Mouse (Mus musculus): ENCODE data around the gene Chia1. TPM values are rescaled to one million over a fixed set of nuclear protein-coding genes. Genes with fewer than 3 reads are reported as not detected.
"Not testable (repeated sequence)": the region's sequence is repeated elsewhere in the genome, so short reads cannot be mapped to it uniquely, and the experiment has no call there.

The Chia1 gene
- total RNA-seq (2015; ENCODE audit: low replicate concordance) = not detected in 2 replicates
- total RNA-seq (2017; ENCODE audit: low replicate concordance) = not detected in 2 replicates

DNA sequence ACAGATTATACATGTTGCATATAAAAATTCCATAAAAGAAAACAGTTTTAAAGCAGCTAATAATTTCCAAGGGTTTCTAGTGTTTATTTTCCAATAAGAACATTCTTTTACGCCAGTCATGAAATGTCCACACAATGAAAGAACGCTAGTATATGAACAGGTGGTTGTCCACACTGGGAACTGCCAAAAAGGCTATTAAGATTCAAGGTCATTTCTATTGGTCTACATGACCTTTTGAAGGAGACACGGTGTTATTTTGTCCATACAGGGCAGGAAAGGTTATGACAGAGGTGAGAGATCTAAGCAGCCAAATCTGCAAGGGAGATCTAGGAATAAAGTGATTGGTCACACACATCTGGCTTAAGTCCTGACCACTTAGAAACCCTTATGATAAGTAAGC lies at the start of gene Chia1:
Chia1 (plus strand) TSS at position 301 of the 400 bp plus-strand sequence.
- ATAC-seq (replicated peaks; ENCODE audit: low FRiP score, poor library complexity, severe bottlenecking) = no peak

DNA sequence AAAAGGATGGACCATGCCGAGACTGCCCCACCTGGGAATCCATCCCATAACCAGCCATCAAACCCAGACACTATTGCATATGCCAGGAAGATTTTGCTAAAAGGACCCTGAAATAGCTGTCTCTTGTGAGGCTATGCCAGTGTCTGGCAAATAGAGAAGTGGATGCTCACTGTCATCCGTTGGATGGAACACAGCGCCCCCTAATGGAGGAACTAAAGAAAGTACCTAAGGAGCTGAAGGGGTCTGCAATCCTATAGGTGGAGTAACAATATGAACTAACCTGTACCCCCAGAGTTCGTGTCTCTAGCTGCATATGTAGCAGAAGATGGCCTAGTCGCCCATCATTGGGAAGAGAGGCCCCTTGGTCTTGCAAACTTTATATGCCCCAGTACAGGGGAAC lies 45.3 kb upstream of the Chia1 start:
- ATAC-seq (replicated peaks; ENCODE audit: low FRiP score, poor library complexity, severe bottlenecking) = not testable (repeated sequence)

- ATAC-seq (replicated peaks; ENCODE audit: low FRiP score, poor library complexity, severe bottlenecking) = no peak
Measured at GRCm38 (mm10) chr3:106070994-106071393, 42.0 kb upstream of the Chia1 start.

GRCm38 (mm10) chr3:106074824-106075223 lies 38.2 kb upstream of the Chia1 start:
- no peak for ATAC-seq (replicated peaks; ENCODE audit: low FRiP score, poor library complexity, severe bottlenecking)

- no peak for ATAC-seq (replicated peaks; ENCODE audit: low FRiP score, poor library complexity, severe bottlenecking)
Measured at GRCm38 (mm10) chr3:106126999-106127398, 14.0 kb downstream of the Chia1 start.

DNA sequence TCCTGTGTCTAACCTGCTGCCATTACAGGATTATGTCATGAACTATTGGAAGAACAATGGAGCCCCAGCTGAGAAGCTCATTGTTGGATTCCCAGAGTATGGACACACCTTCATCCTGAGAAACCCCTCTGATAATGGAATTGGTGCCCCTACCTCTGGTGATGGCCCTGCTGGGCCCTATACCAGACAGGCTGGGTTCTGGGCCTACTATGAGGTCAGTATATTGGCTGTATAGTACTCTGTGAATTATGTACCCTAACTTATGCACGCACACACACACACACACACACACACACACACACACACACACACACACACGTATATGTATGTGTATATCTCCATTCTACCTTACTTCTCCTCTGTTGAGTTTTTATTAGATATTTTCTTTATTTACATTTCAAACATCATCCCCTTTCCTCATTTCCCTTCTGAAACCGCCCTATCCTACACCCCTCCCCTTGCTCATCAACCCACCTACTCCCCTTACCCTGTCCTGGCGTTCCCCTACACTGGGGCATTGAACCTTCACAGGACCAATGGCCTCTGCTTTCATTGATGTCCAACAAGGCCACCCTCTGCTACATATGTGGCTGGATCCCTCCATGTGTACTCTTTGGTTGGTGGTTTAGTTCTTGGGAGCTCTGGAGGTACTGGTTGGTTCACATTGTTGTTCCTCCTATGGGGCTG lies 15.9 kb downstream of the Chia1 start:
- ATAC-seq (replicated peaks; ENCODE audit: low FRiP score, poor library complexity, severe bottlenecking) = no peak

DNA sequence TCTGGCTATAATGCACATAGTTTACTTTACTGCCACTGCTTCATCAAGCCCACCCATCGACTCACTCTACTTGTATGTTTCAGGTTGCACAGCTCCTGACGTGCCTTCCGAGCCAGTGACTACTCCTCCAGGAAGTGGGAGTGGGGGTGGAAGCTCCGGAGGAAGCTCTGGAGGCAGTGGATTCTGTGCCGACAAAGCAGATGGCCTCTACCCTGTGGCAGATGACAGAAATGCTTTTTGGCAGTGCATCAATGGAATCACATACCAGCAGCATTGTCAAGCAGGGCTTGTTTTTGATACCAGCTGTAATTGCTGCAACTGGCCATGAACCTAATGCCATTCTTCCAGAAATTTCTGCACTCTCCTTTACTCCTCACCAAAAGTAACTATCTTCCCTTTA lies 18.7 kb downstream of the Chia1 start:
- ATAC-seq (replicated peaks; ENCODE audit: low FRiP score, poor library complexity, severe bottlenecking) = no peak

DNA sequence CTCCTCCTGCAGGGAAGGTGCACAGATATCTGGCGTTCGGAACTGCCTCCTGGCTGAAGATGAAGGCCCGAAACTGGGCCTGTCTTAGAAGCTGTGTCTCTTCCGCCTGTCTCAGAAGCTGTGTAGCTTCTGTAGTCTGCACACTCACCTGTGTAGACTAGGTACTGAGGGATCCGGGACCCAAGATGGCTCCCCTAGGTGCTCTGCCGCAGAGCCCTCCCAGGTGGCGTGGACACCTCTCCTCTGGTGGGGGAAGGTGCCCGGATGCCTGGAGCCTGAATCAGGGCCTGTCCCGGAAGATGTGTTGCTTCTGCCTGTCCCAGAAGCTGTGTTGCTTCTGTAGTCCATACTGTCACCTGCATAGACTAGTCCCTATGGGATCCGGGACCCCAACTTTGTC lies 31.1 kb downstream of the Chia1 start:
- peak; percentile 30; the same call in 1 of the 2 replicates for ATAC-seq (replicated peaks; ENCODE audit: low FRiP score, poor library complexity, severe bottlenecking)

DNA sequence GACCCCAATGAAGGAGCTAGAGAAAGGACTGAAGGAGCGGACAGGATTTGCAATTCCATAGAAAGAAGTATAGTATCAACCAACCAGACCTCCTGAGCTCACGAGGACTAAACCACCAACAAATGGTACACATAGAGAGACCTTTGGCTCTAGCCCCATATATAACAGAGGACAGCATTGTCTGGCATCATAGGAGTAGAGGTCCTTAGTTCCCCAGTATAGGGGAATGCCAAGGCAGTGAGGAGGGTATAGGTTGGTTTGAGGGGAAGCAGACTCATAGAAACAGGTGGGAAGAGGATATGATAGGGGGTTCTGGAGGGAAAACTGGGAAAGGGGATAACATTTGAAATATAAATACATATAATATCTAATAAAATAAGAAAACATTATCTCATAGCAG lies 41.4 kb downstream of the Chia1 start:
- ATAC-seq (replicated peaks; ENCODE audit: low FRiP score, poor library complexity, severe bottlenecking) = no peak

- ATAC-seq (replicated peaks; ENCODE audit: low FRiP score, poor library complexity, severe bottlenecking) = no peak
Measured at GRCm38 (mm10) chr3:106167464-106167863, 54.4 kb downstream of the Chia1 start, which contains the start of gene Chil3. Gene Chil3 (minus strand): TSS chr3:106167564.

DNA sequence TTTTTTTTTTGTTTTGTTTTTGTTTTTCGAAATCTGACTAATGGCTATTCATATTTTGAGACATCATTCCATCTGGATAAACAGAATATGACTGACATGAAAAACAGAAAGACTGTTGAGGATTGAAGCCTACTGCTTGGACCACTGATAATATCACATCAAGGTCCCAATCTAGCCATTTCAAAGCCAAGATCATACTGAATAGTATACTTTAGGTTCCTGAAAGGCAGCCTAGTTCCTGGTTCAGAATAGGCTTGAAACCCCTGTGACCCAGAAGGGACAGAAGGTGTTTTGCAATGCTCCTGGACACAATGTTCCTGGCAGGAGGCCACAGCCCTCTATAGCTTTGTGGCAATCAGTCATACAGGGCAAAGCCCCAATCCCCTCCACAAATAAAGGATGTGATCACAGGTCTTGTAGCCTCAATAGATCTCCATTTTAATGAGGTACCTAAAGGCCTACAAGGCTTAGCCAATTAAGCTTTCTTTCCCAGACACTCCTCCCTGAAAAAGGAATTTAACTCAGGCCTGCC lies 57.6 kb downstream of the Chia1 start:
- ATAC-seq (replicated peaks; ENCODE audit: low FRiP score, poor library complexity, severe bottlenecking) = no peak

GRCm38 (mm10) chr3:106171135-106171731 lies 58.2 kb downstream of the Chia1 start:
- ATAC-seq (replicated peaks; ENCODE audit: low FRiP score, poor library complexity, severe bottlenecking) = no peak

DNA sequence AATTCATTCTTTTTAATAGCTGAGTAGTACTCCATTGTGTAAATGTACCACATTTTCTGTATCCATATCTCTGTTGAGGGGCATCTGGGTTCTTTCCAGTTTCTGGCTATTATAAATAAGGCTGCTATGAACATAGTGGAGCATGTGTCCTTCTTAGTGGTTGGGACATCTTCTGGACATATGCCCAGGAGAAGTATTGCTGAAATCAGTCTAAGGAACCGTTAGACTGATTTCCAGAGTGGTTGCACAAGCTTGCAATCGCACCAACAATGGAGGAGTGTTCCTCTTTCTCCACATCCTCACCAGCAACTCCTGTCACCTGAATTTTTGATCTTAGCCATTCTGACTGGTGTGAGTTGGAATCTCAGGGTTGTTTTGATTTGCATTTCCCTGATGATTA lies 59.5 kb downstream of the Chia1 start:
- ATAC-seq (replicated peaks; ENCODE audit: low FRiP score, poor library complexity, severe bottlenecking) = not testable (repeated sequence)

- not testable (repeated sequence) for ATAC-seq (replicated peaks; ENCODE audit: low FRiP score, poor library complexity, severe bottlenecking)
Measured at GRCm38 (mm10) chr3:106174971-106175370, 61.9 kb downstream of the Chia1 start.

GRCm38 (mm10) chr3:106177509-106178189 lies 64.6 kb downstream of the Chia1 start:
- ATAC-seq (replicated peaks; ENCODE audit: low FRiP score, poor library complexity, severe bottlenecking) = no peak

Other genes with a start within 250 kb of the Chia1 start
- gene Adora3, start 242.4 kb upstream of the Chia1 start, total RNA-seq (2015; ENCODE audit: low replicate concordance) = 1.1 TPM in 1 of 2 replicates, not detected in the other
- not detected in 2 replicates for gene Adora3, start 242.4 kb upstream of the Chia1 start, total RNA-seq (2017; ENCODE audit: low replicate concordance)
- not detected in 2 replicates for gene Tmigd3, start 242.3 kb upstream of the Chia1 start, total RNA-seq (2015; ENCODE audit: low replicate concordance)
- not detected in 2 replicates for gene Tmigd3, start 242.3 kb upstream of the Chia1 start, total RNA-seq (2017; ENCODE audit: low replicate concordance)
- 9.4 and 12.2 TPM in 2 replicates for gene I830077J02Rik, start 180.6 kb upstream of the Chia1 start, total RNA-seq (2015; ENCODE audit: low replicate concordance)
- gene I830077J02Rik, start 180.6 kb upstream of the Chia1 start, total RNA-seq (2017; ENCODE audit: low replicate concordance) = 1.4 and 3.4 TPM in 2 replicates
- gene Wdr77, start 153.9 kb upstream of the Chia1 start, total RNA-seq (2015; ENCODE audit: low replicate concordance) = 11.5 and 17.6 TPM in 2 replicates
- 8.7 and 10.1 TPM in 2 replicates for gene Wdr77, start 153.9 kb upstream of the Chia1 start, total RNA-seq (2017; ENCODE audit: low replicate concordance)
- gene Atp5f1, start 153.1 kb upstream of the Chia1 start, total RNA-seq (2015; ENCODE audit: low replicate concordance) = 263 and 304 TPM in 2 replicates
- gene Atp5f1, start 153.1 kb upstream of the Chia1 start, total RNA-seq (2017; ENCODE audit: low replicate concordance) = 199 and 322 TPM in 2 replicates
- 5.0 and 9.4 TPM in 2 replicates for gene Ovgp1, start 139.5 kb upstream of the Chia1 start, total RNA-seq (2015; ENCODE audit: low replicate concordance)
- gene Ovgp1, start 139.5 kb upstream of the Chia1 start, total RNA-seq (2017; ENCODE audit: low replicate concordance) = 0.30 and 3.9 TPM in 2 replicates
- gene Pifo, start 98.6 kb upstream of the Chia1 start, total RNA-seq (2015; ENCODE audit: low replicate concordance) = not detected in 2 replicates
- gene Pifo, start 98.6 kb upstream of the Chia1 start, total RNA-seq (2017; ENCODE audit: low replicate concordance) = not detected in 2 replicates
- 6.3 TPM in 1 of 2 replicates, not detected in the other for gene Chil5, start 80.4 kb upstream of the Chia1 start, total RNA-seq (2015; ENCODE audit: low replicate concordance)
- gene Chil5, start 80.4 kb upstream of the Chia1 start, total RNA-seq (2017; ENCODE audit: low replicate concordance) = 3.5 TPM in 1 of 2 replicates, not detected in the other
- gene Chil3, start 54.3 kb downstream of the Chia1 start, total RNA-seq (2015; ENCODE audit: low replicate concordance) = 518 and 559 TPM in 2 replicates
- 252 and 257 TPM in 2 replicates for gene Chil3, start 54.3 kb downstream of the Chia1 start, total RNA-seq (2017; ENCODE audit: low replicate concordance)
- gene Chil4, start 106.3 kb downstream of the Chia1 start, total RNA-seq (2015; ENCODE audit: low replicate concordance) = 1.1 TPM in 1 of 2 replicates, not detected in the other
- not detected in 2 replicates for gene Chil4, start 106.3 kb downstream of the Chia1 start, total RNA-seq (2017; ENCODE audit: low replicate concordance)

Measured in erythroid progenitor cell, adult 5-6 weeks (primary cell).